Mouse (Mus musculus) heart, adult 9 months (tissue): Measurements from ENCODE around the gene Cpne5.

Experiments used
- DNase-seq, 2 experiments: peaks; one replicate each; pipeline ENCODE4 v3.0.0; 2022; ENCODE audit warnings: low spot score in 2 of 2

The Cpne5 gene

DNA sequence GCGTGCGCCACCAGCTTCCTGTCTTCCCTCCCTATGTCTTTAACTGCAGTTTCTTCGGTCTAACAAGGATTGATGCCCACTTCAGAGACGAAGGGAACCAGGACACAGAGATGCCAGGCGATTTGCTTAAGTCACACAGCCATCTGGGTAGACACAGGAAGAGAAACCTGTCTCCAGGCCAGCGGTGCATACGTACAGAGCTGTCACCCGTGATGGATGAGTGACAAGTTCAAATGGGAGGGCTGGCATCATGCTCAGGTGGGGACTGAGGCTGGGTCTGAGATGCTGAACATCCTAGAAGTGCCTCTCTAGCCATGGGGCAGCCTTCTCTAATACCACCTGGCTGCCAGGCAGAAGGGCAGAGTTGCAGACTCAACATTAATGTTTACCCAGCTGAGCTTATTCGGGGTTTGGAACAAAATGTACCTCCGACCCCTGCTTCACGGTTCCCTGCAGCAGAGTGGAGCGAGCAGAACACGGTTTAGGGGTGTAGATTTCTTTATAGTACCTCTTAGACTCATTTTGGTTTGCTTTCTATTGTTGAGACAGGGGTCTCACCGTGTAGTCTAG is 67.5 kb downstream of the Cpne5 start:
- no peak for DNase-seq

DNA sequence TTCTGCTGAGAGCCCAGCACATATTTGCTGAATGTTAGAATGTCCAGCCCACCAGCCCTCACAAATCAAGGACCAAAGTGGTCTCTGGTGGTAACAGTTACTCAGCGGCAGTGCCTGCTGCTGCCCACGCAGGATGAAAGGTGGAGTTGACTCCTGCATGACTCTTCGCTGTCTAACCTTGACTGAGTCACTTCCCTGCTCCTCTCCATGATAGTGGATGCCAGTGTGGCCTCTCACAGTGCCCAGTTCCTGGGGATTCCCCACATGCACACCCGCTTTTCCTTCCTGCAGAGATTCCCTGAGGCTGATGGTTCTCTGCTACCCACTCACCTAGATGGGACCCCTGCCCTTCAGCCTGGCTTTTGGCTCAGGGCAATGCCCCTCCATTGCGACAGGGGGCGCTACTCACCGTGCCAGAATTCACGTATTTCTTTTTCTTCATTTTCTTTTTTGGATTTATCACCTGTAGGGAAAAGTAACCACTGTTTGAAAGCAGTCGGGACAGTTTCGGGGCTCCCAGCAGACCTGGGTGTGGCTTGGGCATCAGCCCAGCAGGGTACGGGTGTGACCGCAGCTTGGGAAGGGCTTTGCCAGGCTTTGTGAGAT is 68.9 kb downstream of the Cpne5 start:
- no peak for DNase-seq

DNA sequence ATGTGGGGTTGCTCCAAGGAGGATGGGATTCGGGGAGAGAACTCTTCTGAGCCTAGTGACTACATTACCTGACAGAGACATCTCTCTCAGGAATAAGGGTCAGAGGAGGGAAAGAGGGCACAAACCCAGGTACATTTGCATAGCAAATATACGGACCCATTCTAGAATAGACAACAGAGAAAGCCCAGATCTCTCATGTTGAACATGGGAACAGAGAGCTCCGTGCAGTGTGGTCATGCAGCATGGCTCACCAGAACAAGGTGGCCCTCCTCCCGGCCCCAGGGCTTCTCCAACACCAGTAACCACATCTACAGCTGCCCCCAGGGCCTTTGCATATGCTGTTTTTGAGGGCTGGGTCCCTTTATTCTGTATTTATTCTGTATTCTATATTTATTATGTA is 69.5 kb downstream of the Cpne5 start:
- no peak for DNase-seq

DNA sequence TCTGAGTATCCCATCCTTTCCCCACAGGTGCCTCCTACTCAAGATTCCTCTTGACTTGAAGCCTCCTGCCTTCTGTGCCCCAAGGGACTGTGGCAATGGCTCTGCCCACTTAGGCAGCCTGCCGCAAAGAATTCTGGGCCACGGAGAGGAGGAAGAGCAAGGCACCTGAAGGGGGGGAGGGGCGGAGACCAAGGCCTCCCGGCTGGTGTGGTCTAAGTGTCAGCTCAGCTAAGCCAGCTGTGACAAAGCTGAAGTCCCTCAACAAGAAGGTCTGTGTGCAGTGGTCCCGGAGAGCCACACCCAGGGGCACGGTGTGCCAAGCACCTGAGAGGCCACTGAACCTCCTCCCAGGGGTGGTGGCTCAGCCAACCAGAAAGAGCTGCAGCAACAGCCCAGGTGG is 70.6 kb downstream of the Cpne5 start:
- DNase-seq = no peak

DNA sequence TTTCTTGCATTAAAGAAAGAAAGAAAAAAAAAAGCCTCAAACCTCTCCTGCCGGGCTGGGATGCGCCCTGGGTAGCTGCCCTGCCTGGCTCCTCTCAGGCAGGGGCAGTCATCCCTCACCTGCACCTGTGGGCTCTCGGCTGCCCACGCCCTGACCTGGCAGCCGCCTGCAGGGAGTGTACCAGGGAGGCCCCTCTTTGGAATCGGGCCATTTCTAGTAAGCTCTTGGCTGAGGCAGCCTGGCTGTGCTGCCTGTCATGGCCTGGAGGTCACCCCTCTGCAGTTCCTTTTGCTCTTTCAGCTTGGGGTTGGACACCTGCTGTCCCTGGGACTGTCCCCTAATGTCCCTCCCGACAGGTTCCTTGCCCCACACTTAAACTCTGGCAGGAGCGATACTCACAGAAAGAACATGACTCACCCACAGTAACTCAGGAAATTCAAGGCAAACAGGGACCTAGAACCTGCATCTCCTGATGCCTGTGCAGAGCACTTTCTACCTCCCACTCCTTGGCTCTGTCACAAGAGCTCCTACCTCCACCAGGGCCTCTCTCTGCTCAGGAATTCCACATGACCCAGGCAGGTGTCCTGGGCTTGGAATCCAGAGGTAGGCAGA is 71.9 kb downstream of the Cpne5 start:
- DNase-seq = no peak

DNA sequence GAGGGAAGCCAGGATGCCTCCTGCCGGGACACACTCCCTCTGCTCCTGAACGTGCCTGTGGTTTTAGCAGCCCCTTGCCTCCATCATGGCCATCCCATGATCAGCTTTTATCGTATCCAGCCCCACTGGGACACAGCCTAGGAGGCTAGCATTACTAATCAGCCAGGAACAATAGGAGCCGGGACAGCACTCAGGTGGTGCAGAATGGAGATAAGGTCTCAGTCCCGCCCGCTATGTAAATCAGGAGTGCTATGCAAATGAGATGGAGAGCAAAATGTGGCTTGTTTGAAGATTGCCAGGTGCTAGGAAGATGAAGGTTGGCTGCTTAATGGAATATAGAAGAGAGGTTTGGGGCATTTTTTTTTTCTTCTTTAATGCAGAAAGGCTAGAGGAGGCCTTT is 72.5 kb downstream of the Cpne5 start:
- no peak for DNase-seq

DNA sequence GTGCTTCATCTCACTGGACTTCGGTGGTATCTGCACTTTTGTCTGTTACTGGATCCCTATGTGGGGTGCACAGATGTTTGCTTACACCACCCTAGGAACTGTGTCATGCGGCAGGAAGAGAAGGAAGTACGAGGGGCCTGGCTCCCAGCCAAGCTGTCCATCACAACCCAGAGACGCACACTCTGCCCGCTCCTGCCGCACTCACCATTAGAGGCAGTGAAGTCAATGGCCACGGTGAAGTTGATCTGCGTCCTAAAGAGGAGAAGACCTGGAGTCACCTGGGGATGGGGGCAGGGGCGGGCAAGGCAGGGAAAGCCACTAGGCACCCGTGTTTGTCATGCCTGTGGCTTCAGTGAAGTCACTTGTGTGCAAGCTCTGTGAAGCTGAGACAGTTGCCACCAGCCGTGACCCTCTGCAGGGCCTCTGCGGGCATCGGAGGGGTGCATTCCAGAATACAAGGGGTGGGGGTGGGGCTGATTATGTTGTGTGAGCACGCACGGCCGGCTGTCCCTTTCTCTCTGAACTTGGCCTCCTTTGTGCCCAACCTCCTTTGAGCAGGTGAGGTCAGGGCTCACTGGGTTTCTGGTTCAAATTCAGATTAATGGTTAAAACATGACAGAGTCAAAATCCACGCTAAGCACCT is 73.4 kb downstream of the Cpne5 start:
- DNase-seq = peak in 1 of 2 experiments; percentile 19

DNA sequence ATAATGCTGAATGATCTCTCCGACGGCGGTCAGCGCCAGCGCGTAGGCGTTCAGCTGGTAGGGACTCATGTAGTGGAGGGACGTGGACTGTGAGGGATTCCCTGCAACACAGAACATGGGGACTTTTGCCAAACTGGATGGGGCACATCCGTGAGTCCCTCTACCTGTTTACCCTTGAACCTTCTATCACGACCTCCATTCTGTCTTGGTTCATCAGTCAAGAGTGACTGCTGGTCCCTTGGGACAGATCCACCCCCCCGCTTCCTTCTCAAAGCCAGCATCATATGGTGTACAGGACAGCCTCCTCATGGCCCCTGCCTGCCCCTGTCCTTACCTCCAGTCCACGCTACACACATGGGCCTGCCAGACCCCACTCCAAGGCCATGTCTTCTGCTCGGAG is 75.6 kb downstream of the Cpne5 start:
- no peak for DNase-seq

DNA sequence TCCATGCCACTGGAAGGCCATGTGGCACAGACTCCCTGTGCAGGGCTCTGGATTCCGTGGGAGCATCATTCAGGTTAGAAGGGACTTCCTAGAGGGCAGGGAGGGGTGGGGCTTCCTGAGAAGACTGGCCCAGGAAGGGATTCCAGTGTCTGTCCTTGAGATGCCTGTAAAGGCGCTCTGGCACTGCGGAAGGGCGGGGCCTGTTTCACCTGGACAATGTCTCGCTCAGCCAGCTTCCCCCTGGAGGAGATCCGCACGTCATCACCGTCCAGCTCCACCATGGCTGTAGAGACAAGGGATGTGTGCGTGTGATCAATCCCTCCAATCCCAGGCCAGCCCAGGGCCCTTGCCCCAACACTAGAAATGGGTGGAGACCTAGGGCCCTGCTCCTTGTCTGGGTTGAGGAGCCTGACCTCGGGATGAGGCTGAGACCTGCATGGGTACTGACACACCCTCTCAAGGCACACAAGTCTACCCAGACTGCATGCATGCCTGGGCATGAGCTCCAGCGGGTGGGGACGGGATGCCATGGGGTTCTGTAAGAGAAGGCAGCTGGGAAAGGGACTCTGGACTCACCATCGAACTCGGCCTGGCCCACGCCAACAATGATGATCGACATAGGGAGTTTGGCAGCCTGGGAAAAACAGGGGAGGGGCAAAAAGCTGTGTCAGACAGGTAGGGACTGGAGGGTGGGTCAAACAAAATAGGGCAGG is 78.1 kb downstream of the Cpne5 start:
- DNase-seq = no peak

DNA sequence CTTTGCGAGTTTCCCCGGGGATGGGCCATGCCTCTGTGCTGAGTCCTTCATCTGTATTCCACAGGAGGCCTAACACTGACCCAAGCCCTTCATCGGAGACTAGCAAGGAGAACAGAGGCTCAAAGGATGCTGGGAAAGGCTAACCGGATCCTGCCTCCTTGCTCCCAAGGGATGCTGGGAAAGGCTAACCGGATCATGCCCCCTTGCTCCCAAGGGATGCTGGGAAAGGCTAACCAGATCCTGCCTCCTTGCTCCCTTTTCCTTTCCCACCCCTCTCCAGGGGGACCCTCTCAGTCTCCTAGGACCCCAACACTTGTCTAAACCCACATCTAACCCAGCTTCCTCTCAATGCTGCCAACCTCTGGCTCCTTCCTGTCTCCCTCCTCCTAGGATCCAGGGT is 78.6 kb downstream of the Cpne5 start:
- no peak for DNase-seq

DNA sequence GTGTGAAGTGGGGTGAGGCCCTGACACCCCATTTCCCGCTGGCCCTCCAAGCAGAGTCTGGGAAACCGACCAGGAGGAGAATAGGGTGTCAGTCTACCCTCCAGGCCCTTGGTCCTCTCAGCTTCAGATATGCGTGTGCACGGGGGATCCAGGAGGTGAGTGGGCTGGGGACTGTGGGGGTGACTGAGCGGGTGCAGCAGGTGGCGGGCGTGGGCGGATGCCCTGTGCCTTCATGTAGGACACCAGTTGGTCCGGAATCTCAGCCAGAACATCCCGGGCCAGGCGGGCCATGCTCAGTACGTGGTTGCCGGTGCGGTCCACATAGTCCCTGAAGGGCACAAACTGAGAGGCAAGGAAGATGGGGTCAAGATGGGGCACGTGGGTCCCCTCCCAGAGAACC is 79.1 kb downstream of the Cpne5 start:
- no peak for DNase-seq

DNA sequence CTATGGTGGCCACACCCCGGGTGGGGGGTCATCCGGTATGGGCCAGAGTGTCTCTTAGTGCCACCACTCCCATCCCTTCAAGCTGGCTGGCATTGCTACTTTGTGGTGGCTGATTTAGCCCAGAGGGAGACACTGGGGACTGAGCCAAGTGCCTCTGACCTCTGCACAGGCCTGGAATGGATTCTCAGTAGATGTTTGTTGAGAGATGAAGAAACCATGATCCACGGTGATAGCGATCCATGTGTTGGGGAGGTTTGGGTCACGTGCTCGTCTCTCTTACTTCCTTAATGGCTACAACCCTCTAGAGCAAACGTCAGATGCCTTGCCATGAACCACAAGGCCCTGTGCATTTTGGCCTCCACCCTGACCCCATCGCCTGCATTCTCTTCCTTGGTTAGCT is 81.1 kb downstream of the Cpne5 start:
- DNase-seq = no peak

DNA sequence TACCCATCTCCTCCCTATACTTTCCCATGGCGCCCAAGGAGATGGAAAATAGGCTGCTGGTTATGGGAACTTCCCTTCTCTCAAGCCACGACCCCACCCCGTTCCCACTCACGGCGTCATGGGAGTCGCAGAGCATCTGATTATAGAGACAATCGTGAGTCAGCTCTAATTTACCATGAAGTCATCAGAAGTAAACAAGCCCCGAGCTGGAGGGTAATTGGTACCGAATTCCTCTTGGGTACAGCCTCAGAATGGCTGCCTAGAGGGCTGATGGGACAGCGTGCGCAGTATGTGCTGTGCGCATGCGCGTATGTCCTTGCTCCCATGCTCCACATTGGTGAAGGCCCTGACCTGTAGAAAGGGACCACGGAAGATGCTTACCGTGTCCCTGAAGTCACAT is 81.6 kb downstream of the Cpne5 start:
- DNase-seq = no peak

DNA sequence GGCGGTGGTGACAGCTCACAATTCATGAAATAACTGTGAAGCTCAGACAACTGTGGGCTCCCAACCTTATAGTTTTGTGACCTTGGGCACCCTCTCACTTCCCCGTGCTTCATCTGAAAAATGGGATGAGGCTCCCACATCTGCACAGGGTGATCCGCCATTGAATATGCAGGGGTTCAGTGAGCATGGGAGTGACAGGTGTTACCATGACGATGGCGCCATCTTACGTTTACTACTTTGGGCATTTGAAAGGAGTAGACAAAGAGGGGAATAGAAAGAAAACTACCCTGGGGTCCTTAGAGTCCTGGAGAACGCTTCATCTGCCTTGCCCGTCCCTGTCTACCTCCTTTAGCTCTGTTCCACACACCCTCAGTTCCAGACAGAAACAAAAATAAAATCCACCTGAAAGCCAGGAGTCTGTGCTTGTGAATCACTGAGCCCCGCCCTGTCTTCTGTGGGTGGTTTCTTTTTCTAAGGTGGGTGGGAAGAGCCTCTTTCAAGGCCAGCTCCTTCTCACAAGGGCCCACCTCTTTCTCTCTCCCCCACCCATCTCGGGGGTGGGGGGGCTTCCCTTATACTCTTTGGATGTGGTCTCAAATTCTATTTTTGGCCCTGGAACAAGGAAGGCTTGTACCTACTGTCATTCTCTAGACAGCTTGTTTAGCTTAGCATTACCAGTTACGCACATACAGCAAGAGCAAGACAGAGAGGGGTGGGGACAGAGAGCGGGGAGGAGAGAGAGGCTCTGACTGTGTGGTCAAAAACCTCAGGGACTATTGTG is 82.4 kb downstream of the Cpne5 start:
- DNase-seq = no peak

DNA sequence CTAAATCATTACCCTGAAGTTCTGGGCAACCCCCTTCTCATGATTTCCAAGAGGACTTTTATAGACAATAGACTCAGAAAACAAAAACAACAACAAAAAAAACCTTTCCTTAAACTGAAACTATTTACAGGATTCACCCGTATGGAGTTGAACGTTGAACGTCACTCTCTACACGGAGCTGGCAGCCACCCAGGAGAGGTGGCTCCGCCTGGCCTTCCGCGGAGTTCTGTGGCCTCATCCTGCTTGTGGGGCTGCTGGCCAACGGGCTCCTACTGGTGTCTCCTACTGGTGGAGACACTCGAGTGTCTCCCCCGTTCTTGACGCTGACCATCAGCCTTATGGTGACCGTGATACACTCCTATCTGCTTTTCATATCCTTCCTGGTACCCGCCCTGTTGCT is 83.7 kb downstream of the Cpne5 start:
- no peak for DNase-seq

DNA sequence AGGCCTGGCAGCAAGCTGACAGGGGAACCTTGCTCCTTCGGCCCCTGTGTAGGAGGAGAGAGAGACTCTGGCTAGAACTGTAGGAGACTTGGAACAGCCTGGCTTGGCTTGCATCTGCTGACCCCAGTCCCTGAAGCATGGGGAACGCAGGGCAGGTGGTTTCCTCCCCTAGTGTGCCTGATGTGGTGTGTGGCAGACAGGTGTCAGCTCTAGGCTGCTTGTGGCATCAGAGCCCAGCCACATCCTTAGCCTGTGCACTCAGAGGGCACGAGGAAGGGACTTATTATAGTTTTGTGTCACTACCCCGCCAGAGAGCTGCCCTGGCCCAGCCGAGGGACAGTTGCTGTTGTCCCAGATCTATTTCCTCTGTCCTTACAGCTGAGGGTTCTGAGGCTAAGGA is 85.4 kb downstream of the Cpne5 start:
- DNase-seq = no peak

DNA sequence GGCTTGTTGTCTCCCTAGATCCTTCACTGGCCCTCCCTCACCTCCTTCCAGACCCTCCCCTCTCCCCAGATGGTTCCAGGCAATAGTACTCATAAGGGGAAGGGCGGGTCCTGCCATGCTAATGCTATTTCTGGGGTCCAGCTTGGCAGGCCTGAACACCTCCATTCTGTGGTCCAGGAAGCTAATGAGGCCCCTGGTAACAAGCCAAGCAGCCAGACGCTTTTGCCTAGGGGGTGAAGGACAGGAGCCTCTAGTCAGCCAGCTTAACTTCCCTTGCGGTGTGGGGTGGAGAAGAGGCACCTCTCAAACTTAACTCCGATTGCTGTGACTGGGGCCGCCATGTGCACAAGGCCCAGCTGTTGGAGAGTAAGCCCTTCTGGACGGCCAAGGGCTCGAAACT is 88.2 kb downstream of the Cpne5 start:
- DNase-seq = no peak

DNA sequence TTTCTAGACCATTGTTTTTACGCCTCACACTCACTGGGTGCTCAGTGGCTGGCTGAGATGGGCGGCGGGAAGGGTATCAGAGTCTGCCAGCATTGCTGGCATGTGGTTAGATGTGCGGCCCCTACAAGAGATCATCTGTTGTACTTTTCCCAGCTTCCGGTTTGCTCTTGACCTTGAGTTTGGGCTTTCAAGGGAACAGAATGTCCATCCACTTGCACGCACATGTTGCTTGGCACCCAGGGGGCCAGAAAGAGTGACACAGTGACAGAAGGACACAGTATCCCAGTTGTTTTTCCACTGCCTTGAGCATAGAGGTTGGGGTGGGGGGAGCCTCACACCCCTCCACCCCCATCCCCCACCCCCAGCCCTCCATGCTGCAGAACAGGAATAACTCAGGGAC is 90.2 kb downstream of the Cpne5 start:
- DNase-seq = no peak

DNA sequence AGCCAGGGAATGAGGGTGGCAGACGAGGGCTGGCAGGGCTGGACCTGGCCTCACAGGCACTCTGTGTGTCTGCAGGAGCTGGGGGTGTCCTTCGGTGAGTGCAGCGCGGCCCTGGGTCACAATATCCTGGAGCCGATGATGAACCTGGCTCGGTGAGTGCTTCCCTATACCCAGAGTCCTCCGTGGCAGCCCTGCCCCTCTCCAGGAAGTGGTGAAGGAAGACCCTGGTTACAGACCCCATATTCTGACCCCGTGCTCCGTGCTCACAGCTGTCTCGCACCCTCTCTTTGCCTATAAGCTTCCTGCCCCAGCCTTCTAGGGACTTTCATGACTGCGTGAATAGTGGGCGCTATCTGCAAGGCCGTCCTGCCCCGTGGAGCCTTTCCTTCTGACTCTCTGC is 90.7 kb downstream of the Cpne5 start:
- DNase-seq = no peak

DNA sequence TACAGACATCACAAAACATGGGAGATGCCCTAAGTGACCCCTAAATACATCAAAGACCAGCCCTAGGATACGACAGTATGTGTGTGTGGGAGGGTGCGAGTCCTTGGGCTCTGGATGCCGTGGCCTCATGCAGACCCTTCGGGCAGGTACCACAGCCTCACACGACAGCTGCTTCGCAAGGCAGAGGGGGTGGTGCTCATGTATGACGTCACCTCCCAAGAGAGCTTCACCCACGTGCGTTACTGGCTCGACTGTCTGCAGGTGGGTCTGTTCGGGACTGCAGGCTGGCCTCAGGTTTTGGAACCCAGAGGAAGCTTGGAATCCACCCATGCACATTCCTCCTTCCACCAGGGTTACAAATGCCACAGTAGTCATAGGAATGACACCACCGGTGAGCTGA is 92.9 kb downstream of the Cpne5 start:
- no peak for DNase-seq

DNA sequence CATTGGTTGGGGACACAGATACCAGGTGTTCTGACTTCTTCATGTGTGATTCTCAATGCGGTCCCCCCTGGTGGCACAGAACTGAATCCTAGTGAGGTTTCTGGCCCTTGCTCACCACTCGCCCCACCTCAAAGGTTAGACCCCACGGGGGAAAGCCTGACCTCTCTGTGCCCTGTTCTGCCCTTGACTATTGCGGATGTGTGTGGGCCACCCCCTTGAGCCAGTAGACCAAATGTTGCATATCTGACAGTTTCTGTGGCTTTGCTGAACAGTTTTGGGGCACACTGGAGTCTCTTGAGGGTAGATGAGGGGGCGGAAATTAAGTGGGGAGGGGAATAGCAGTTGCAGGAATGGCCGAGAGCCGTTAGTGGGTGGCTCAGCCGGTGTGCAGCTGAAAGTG is 94.7 kb downstream of the Cpne5 start:
- DNase-seq = no peak

DNA sequence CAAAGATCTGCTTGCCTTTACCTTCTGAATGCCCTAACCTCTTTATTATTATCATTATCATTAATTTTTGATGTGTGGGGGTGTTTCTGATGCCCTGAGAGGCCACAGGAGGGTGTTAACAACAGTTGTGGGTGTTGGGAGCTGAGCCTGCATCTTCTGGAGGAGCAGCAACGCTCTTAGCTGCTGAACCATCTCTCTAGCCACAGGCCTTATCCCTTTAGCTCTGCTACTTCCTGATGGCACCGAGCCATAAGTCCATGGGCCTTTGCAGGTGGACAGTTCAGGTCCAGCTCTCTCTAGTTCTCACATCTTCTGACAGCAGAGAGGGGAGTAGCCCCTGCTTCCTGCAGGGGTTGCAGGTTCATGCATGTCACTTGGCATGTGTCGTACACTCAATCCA is 96.4 kb downstream of the Cpne5 start:
- no peak for DNase-seq
